Mouse (Mus musculus): ENCODE measurements around the gene Ap1m1.
A peak's percentile ranks its signal among the peaks of the same experiment; 100 is the strongest.

The Ap1m1 gene

DNA sequence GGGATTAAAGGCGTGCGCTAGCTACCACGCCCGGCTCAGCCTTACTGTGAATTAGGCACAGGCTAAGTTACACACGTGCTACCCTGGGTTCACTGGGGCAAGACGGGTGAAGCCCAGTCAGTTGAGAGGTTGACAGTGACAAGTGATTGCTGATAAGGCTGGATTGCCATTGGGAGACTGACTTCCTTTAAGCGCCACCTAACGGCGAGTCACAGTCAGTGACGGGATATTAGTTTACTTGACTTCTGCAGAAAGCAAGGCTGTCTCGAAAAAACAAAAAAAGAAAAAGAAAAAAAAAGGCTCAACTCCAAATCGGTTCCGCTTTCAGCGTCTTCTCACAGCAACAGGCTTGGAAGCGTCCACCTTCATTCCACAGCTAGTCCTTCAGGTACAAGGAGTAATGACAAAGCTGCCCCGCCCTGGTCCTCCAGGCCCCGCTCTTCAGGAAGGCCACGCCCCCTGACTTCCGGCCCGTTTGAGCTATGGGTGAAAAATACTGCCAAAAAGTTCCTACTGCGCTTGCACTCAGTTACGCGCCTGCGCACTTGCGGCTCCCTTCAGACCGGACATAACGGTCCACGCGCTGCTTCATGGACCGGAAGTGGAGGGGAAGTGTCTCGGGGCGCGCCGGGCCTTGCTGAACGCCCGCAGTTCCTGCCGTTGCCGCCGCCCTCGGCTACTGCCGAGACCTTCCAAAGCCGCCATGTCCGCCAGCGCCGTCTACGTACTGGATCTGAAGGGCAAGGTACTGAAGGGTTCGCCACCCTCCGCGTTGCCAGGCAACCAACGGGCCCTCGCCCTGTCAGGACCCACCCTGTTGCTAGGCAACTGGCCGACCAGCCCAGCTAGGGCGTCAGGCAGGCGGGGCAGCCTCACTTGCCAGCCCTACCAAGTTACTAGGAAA lies at the start of gene Ap1m1:
Ap1m1 (plus strand) TSS at position 520 of the 904 bp plus-strand sequence.
- DNase-seq, result peak; percentile 99

DNA sequence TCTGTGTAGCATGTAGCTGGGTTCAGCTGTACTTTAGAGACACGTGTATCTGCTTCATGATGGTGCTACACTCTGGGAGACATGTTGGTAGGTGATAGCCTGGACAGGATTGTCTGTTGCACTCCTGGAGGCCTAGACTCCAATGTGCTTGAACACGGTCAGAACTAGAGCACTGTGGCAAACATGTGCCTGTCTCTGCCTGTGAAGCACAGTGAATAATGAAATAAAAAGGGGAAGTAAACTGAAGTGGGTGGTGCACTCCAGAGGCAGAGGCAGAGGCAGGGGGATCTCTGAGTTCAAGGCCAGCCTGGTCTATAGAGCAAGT lies 49.6 kb upstream of the Ap1m1 start:
- DNase-seq, result no peak

DNA sequence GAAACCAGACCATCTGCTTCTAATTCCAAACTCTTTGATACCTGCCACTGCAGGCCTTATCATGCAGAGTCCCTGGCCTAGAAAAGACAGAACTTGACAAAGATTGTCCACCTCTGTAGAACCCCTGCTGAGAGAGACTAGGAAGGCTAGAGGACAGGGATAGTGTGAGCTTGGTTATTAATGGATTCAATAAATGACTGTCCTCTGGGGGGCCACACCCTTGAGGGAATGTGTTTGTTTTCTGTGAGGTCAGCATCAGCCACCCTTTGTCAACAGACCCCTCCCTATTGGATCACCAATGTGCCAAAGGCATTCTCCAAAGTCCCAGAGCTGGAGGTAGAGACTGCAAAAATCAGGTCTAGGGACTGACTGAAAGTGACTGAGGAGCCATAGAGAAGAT lies 47.8 kb upstream of the Ap1m1 start:
- DNase-seq, result no peak

DNA sequence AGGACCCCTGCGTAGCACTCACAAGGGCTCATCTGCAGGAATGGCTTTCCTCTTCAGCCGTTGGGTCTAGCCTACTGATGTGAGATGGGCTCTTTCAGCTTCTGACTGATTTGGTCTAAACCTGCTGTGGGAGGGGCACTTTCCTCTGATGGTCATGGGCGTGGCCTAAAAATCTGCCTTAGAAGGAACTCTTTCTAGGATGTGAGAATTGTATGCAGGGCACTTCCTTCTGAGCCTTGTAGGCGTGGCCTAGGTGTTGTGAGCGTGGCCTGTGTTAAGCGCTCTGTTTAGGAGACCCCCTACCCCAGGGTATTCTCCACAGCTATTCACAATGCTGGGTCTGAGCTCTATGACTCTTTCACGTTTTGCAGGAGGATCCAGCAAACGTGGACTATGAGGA lies 41.8 kb upstream of the Ap1m1 start:
- no peak for DNase-seq

DNA sequence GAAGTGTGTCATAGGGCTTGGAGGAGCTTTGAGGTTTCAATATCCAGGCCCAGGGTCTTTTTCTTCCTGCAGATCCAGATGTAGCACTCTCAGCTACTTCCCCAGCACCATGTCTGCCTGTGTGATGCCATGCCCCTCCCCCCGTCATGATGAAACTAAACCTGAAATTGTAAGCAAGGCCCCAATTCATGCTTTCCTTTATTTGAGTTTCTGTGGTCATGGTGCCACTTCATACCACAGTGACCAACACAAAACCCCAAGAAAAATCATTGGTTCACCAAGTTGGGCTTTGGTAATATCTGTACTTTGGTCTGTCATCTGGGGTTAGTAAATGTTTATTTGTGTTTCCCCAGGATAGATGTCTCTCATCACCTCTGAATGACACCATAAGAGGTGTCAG lies 31.2 kb upstream of the Ap1m1 start:
- DNase-seq, result no peak

DNA sequence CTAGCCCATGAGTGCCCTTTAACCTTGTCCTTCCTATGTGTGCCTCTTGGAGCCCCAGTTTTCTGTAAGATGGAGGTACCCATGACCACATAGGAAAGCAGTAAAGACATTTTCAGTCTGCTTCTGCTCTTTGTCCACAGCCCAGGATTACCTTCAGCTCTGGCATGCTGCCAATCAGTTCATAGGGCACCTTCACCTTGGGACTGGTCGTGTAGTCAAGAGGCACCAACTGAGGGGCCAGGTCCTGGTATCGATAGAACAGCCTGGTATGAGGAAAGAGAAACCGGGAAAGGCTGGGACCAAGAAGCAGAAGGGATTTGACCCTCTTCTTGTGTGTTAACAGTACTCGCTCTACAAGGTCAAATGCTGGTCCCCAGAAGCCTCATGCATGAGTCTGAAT lies 29.6 kb upstream of the Ap1m1 start:
- DNase-seq, result no peak

DNA sequence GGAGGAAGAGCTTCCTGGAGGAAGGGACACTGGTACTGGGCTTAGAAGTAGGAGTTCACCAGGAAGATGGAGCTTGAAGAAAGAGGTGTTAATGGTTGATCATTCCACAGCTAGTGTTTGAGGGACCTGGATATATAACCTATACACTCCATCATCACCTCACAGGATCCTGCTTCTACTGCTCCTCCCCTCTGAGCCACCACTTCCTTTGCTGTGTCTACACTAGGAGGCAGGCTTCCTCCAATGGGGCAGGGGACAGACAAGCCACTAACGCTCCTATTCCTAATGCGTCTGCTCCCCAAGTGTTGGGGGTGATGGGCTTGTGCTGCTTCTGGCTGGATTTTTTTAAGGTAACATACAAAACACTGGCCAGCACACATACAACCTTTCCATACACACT lies 29.1 kb upstream of the Ap1m1 start:
- no peak for DNase-seq

DNA sequence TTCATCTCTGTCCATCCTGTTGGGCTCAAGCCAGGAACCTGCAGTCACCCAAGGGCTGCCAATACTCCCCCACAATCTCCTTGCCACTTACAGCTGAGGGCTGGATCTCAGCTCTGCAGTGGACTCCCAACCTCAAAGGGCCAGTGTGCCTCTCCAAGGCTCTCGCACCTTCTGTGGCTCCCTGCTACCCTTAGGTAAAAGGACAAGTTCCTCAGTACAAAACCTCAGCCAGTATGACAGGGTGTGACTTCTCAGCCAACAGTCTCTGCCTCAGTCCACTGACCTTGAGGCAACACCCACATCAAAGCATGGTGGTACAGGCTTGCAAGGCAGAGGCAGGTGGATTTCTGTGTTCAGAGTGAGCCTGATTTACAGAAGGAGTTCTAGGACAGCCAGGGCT lies 28.0 kb upstream of the Ap1m1 start:
- peak in 1 of 2 experiments; percentile 15 for DNase-seq

DNA sequence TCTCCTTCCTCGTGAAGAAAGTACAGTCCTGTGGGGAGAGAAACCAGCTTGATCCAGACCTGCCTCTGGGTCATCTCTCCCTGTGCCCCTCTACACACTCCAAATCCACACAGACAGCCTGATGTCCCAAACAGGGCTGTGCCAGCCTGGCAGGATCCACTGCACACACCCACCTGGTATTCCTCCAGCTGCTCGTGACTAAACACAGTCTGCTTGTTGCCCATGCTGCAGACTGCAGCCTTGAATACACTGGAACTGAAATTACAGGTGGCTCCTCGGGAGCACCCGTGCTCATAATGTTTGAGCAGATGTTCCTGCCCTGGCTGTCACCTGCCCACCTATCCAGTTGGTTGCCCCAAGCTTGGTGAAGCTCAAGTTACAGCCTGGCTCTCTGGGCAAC lies 27.1 kb upstream of the Ap1m1 start, which contains the start of gene Cib3:
Cib3 (minus strand) TSS at position 87 of the 400 bp plus-strand sequence.
- DNase-seq, result no peak

DNA sequence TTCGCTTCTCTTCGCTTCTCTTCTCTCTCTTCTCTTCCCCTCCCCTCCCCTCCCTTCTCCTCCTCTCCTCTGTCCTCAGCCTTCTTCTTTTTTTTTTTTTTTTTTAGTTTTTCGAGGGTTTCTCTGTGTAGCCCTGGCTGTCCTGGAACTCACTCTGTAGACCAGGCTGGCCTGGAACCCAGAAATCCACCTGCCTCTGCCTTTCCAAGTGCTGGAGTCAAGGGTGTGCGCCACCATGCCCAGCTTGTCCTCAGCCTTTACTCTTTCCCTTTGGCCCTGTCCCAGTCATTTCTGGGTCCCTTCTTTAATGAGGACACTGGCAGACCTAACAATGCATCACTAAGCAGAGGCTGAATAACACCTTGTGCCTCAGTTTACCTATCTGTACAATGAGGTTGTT lies 26.3 kb upstream of the Ap1m1 start, which contains the start of gene Gm11034:
Gm11034 (minus strand) TSS at position 101 of the 400 bp plus-strand sequence.
- no peak for DNase-seq

DNA sequence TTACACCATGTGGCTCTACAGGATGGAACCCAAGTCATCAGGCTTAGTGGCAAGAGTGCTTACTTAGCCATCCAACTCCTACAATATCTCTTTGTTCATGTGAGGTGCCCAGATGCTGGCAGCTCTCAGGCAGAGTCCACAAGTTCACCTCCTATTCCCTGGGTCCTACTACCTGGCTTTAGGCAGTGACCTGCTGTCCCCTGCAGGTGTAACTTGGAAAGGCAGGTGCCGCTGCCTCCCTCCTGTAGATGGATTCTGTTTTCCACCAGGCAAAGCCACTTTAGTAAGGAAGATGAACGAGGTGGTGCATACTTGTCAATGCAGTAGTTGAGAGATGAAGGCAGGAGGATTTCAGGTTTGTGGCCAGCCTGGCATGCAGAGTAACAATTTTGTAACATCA lies 24.8 kb upstream of the Ap1m1 start:
- DNase-seq, result no peak

DNA sequence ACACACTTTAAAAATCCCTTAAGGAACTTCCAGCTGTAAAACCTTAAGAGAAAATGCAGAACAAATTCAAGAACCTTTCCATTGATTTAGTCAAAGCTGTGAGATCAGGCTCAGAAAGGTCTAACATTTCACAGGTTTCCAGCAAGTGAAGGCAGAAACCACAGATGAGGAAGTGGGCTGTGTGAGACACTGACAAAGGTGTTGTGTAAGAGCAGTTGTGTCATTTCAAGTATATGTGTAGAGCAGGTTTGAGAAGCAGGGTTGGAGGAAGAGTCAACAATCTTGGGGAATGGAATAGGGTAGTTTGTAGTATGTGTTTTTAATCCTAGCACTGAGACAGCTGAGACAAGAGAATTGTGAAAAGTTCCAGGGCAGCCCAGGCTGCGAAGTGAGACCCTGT lies 23.9 kb upstream of the Ap1m1 start:
- no peak for DNase-seq

DNA sequence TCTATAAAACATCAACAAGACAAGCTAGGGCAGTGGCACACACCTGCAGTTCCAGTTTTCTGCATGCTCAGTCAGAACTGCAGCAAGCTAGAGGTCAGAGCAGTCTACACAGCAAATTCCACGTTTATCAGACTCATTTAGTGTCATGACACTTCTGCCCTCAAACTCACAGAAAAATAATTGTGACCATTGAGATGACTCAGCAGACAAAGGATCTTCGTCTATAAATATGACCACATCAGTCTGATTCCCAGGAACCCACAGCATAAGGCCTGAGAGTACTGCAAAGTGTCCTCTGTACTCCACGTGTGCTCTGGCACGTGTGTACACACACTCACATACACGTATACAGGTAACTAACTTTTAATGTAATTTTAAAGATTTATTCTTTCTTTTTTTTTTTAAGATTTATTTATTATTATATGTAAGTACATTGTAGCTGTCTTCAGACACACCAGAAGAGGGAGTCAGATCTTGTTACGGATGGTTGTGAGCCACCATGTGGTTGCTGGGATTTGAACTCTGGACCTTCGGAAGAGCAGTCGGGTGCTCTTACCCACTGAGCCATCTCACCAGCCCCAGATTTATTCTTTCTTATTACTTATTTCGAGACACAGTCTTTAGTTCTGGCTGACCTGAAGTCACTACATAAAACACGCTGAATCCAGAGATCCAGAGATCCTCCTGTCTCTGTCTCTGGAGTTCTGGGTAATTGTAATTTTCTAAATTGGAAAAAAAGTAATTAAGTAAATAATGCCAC lies 20.9 kb upstream of the Ap1m1 start:
- no peak for DNase-seq

DNA sequence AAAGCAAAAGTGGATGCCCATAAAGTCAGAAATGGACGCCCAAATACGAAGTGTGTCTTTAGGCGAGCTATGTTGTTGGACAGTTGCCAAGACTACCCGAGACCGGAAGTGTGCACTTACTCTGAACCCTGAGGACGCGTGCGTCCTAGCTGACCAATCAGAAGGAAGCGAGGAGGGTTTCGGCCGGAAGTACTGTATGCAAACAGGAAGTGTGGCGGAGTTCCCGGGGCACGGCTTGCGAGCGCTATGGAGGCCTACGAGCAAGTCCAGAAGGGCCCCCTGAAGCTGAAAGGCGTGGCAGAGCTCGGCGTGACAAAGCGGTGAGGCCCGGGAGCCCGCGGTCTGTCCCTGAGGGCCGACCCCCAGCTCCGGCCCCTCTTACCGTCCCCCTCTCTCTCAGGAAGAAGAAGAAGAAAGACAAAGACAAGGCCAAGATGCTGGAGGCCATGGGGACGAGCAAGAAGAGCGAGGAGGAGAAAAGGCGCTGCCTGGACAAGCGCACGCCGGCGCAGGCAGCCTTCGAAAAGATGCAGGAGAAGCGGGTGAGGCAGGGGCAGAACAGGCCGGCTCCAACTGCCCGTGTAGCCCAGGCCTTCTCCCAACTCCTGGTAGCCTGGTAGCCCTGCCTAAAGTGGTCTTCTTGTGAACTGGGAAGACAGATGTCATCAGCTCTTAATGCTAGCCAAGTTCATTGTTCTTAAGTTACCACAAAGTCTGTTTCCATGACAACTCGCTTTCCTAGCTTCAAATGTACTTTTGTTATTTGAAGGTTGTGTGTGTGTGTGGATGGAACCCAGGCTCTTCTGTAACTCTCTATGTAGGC lies 20.1 kb upstream of the Ap1m1 start, which contains the start of gene Fam32a:
Fam32a (plus strand) TSS at position 190 of the 823 bp plus-strand sequence.
- DNase-seq, result peak; percentile 93

DNA sequence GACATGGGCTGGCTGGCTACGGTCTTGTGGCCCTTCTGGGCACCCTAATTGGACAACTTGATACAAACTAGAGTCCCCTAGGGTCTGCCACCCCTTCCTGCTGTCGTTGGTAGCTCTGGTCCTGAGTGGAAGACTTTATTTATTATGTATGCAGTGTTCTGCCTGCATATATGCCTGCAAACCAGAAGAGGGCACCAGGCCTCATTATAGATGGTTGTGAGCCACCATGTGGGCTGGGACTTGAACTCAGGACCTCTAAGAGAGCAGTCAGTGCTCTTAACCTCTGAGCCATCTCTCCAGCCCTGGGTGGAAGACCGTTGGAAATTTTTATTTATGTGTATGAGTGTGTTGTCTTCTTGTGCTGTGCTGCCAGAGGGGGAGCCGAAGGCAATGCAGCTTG lies 19.1 kb upstream of the Ap1m1 start:
- no peak for DNase-seq

DNA sequence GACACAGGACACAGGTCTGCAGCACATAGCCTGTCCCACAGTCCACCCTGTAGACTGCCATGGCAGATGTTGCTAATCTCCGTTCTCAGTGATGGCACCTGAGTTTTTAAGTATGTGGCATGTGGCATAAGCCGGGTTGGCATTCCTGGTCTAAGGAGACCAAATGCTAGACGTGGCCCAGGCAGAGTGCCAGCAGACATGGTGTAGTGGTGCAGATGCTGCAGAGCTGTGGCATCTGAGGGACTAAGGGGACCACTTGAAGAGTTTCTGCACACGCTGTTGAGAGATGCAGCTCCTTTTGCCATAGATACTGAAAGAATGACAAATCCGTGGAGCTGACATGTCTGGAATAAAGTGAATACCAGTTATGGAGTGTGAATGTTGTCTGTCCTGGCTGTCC lies 17.2 kb upstream of the Ap1m1 start:
- DNase-seq, result peak in 1 of 2 experiments; percentile 33

DNA sequence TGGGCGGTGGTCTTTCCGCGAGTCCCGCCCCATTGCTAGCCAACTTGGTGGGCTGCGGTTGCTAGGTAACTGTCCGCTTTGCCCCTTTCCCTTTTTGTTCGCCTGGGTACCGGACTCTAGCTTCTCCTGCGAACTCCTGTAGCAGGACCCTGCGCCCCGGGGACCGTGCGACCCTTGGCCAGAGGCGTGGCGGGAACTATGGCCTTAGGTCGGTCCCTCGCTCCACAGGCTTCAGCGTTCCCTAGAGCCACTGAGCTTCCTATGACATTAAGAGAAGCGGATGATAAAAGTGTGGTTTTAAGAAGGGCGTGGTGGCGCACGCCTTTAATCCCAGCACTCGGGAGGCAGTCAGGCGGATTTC lies 565 bp downstream of the Ap1m1 start:
- no peak for DNase-seq

DNA sequence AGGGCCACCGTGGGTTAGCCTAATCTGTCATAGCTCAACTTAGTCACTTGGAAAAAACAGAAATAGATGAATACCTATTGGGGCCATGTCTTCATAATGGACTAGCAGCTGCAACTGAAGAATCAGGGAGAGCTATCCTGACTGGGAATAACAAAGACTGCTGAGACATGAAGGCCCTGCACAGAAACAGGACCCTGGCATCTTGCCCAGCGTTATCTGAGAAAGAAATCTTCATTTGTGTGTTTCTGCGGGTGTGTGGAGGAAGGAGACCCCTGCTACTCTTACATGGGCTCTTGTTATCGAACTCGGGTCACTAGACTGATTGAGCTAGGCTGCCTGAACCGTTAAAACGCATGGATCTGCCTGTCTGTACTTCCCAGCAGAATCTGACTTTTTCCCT lies 1.1 kb downstream of the Ap1m1 start:
- DNase-seq, result peak; percentile 40 to 44

DNA sequence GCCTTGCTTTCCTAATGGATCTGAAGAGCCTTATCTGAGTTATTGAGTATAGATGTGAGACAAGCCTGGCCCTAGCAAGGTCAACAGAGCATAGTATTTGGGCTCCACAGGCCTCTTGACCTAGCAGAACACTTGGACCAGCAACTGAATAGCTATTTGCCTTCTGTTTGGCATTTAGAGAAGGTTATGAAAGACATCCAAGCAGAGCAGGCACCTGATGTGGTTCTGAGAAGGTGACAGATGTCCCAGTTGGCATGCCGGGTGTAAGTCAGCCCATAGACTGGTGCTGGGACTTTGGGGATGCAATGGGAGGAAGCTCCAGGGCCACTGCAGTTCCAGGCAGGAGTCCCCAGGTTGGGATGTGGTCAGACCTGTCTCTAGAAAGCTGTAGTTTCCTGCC lies 2.4 kb downstream of the Ap1m1 start:
- no peak for DNase-seq

DNA sequence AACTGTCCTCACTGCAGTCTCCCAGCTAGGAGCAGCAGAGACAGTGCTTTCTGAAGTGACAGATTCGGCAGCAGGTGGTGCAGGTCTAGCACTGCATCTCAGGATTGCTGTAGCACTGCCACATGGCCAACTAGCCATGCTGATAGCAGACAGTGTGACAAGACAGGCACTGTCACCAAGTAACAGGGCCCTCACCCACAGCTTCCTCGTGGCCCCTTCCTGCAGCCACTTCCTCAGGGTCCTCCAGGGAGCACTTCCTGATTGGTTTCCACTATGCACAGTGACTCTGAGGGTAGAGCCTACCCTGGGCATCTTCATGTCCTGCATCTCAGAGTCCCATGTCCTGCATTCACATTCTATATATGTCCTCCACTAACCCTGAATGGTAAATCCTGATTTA lies 4.8 kb downstream of the Ap1m1 start:
- no peak for DNase-seq

DNA sequence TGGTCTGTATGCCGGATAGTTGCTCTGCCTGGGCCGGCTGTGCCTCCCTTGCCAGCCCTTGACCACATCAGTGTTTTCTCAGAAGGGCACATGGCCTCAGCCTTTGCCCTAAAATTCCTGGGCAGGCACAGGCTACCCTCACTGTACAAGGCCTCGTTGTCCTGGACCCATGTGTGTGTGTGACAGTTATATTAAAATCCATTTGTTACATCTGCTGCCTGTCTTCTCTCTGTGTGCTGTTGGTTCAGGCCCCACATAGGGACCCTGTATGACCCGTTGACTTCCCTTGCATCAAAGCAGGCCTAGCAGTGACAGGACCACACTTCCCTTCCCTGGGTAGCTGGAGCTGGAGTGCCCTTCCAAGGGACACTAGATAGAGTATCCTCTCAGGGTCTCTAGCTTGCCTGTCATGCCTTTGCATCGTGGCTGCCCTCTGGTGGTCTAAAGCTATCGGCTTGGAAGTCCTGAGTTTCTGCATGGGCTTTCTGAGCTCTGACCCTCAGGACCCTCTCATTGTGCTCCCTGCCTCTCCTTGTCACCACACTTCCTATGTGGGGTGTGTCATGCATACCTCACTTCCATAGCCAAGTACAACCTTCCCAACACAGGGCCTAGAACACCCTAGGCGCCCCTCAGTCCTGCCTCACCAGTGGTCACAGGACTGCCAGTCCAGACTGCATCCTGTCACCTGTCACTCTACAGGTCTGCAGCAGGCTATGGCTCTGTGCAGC lies 17.5 kb downstream of the Ap1m1 start:
- peak; percentile 69 to 70 for DNase-seq

DNA sequence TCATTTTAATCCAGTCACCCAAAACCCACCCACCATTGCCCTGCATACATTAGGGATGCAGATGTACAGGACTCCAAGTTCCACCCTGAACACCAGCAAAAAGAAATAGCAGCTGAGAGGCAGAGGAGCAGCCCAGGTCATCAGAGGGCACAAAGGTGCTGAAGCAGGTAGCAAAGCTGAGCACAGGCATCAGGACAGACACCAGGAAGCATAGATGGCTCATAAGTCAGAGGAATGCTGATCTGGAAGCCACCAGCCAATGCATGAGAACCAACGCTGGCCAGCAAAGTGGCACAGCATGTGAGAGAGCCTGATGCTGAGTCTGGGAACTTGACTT lies 18.1 kb downstream of the Ap1m1 start:
- DNase-seq, result no peak

DNA sequence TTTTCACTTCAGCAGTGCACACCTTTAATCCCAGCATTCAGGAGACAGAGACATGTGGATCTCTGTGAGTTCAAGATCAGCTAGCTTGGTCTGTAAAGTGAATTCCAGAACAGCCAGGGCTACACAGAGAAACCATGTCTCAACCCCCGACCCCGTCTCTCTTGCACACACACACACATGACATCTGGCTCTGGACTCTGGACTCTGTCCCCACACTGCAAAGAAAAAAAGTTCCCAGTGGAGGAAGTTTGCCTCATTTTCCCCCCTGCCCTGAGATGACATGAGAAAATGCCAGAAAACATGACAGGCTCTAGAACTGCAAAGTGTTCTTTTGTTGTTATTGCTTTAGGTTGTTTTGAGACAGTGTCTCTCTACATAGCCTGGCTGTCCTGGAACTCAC lies 20.0 kb downstream of the Ap1m1 start:
- no peak for DNase-seq
